7 mouse cellular contexts compared by ENCODE assay signal in the genomic region with DNA sequence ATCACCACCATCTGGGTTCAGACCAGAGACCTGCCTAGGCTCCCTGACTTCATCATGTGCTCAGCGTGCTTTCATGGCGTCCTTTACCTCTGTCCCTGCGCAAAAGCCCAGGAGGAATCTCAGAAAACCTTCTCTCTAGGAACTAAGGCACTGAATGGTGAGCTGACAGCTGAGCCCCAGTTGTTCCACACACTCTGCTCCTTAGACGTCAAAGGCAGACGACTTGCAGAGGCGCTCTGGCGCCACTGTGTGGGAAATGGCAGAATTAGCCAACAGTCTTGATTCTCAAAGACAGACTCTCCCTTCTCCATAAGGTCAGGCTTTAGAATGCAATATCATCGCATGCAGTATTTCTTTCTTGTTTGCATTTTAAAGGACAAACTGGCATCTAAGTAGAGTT. TPM values are rescaled to one million over a fixed set of nuclear protein-coding genes. Genes with fewer than 3 reads are reported as not detected.
DNase-seq lines count a peak whose midpoint lies in the region; ATAC-seq and TF ChIP-seq lines count a peak whose summit lies in the region.

No protein-coding gene starts in this region.

- no peaks in the 10 kb centered on the region for H3K9me3 ChIP-seq in ES-Bruce4 (replicated peaks; ENCODE audit: control insufficient read depth, insufficient read depth, low read length, poor library complexity, severe bottlenecking)
- no peaks in the 10 kb centered on the region for H3K9me3 ChIP-seq in forebrain, embryonic 11.5 days (ENCODE audit: control insufficient read depth, low read length)
- H3K9me3 ChIP-seq in hindbrain, embryonic 16.5 days (ENCODE audit: control insufficient read depth, low read length), result no peaks in the 10 kb centered on the region

- 25% methylated on average over 8 of the region's 8 CpGs for WGBS in forebrain, embryonic 11.5 days
- WGBS in hindbrain, embryonic 16.5 days, result 17% methylated on average over 8 of the region's 8 CpGs

- ATAC-seq in forebrain, embryonic 11.5 days (replicated peaks; ENCODE audit: low FRiP score), result no peak
- peak; percentile 80 for ATAC-seq in hindbrain, embryonic 16.5 days
- ATAC-seq in megakaryocyte, adult 5-6 weeks (ENCODE audit: poor library complexity, severe bottlenecking), result peak; percentile 67

- no peak overlapping the region for H3K4me2 ChIP-seq in forebrain, embryonic 11.5 days (ENCODE audit: low read depth, low read length, severe bottlenecking)
- no peak overlapping the region for H3K4me2 ChIP-seq in hindbrain, embryonic 16.5 days (ENCODE audit: low read length)

- TF ChIP-seq CTCF in ES-Bruce4 (IDR thresholded peaks at IDR 0.05; ENCODE audit: low read depth, low read length), result peak; percentile 93

- no peak for TF ChIP-seq POLR2A in ES-Bruce4 (IDR thresholded peaks at IDR 0.05; ENCODE audit: insufficient read depth, low read length)

- no peaks in the 10 kb centered on the region for H3K36me3 ChIP-seq in ES-Bruce4 (ENCODE audit: control insufficient read depth, insufficient read depth, low read length, poor library complexity, severe bottlenecking)
- no peaks in the 10 kb centered on the region; the same call in 1 of the 2 replicates for H3K36me3 ChIP-seq in forebrain, embryonic 11.5 days (ENCODE audit: control insufficient read depth, insufficient read depth, low read length)
- H3K36me3 ChIP-seq in hindbrain, embryonic 16.5 days (ENCODE audit: control insufficient read depth, insufficient read depth, low read length), result peaks cover 6% of the 10 kb centered on the region

- no peak for TF ChIP-seq EP300 in ES-Bruce4 (IDR thresholded peaks at IDR 0.05; ENCODE audit: insufficient read depth, low read depth, low read length)

- no peaks in the 10 kb centered on the region for H3K27me3 ChIP-seq in ES-Bruce4 (ENCODE audit: control insufficient read depth, insufficient read depth, low read length, poor library complexity, severe bottlenecking)
- H3K27me3 ChIP-seq in forebrain, embryonic 11.5 days (ENCODE audit: control insufficient read depth, insufficient read depth, low read length), result no peaks in the 10 kb centered on the region
- no peaks in the 10 kb centered on the region for H3K27me3 ChIP-seq in hindbrain, embryonic 16.5 days (replicated peaks; ENCODE audit: control insufficient read depth, insufficient read depth, low read length)

- no peak overlapping the region for H3K4me3 ChIP-seq in ES-Bruce4 (ENCODE audit: low read depth, low read length)
- H3K4me3 ChIP-seq in forebrain, embryonic 11.5 days (ENCODE audit: low read depth, low read length), result no peak overlapping the region
- no peak overlapping the region for H3K4me3 ChIP-seq in hindbrain, embryonic 16.5 days (ENCODE audit: low read length)

- DNase-seq in adrenal gland, adult 2 months, result peak; percentile 61
- peak; percentile 73 for DNase-seq in forebrain, embryonic 11.5 days (ENCODE audit: low spot score)
- DNase-seq in left cerebral cortex, adult 11 months (ENCODE audit: low spot score), result peak; percentile 34
- peak; percentile 70 for DNase-seq in right cerebral cortex, postnatal 14 days

- H3K9ac ChIP-seq in ES-Bruce4 (ENCODE audit: low read depth, poor library complexity, severe bottlenecking), result no peak overlapping the region
- H3K9ac ChIP-seq in forebrain, embryonic 11.5 days (ENCODE audit: low read length), result no peak overlapping the region
- no peak overlapping the region for H3K9ac ChIP-seq in hindbrain, embryonic 16.5 days (ENCODE audit: low read depth, low read length)

- no peak overlapping the region for H3K27ac ChIP-seq in ES-Bruce4 (ENCODE audit: insufficient read depth, low read length)
- no peak overlapping the region for H3K27ac ChIP-seq in forebrain, embryonic 11.5 days (ENCODE audit: low read depth, low read length)
- H3K27ac ChIP-seq in hindbrain, embryonic 16.5 days (ENCODE audit: low read depth, low read length), result no peak overlapping the region

- no peaks in the 10 kb centered on the region for H3K4me1 ChIP-seq in ES-Bruce4 (ENCODE audit: control insufficient read depth, insufficient read depth, low read length)
- H3K4me1 ChIP-seq in forebrain, embryonic 11.5 days (replicated peaks; ENCODE audit: control insufficient read depth, insufficient read depth, low read length), result no peaks in the 10 kb centered on the region
- H3K4me1 ChIP-seq in hindbrain, embryonic 16.5 days (ENCODE audit: control insufficient read depth, insufficient read depth, low read depth, low read length), result no peaks in the 10 kb centered on the region

RNA-seq across cellular contexts. Expression of a gene that starts 9.6 kb away (rescaled TPM):
- 34.2 and 39.1 TPM in 2 replicates for polyA plus RNA-seq in ES-Bruce4 (2011; ENCODE audit: insufficient read depth, insufficient read length, low read depth, missing spikeins)
- total RNA-seq in adrenal gland, adult 2 months (2021), result 10 to 100 TPM; 16.8 to 19.8 TPM
- polyA plus RNA-seq in adrenal gland, adult 2 months (2012; rRNA removed), result 21.5 and 27.7 TPM in 2 replicates
- polyA plus RNA-seq in forebrain, embryonic 11.5 days (2014; fragmentation: Nextera tagmentation; extraction: Ambion mirVana), result 146 and 150 TPM in 2 replicates
- 197 and 201 TPM in 2 replicates for polyA plus RNA-seq in hindbrain, embryonic 16.5 days (2015; fragmentation: Nextera tagmentation; extraction: Ambion mirVana)
- total RNA-seq in megakaryocyte, adult 5-6 weeks (2015), result 20.6 and 28.6 TPM in 2 replicates
- 19.7 and 42.9 TPM in 2 replicates for total RNA-seq in megakaryocyte, adult 5-6 weeks (2017)

RNA-seq across cellular contexts. Expression of a gene that starts 13.3 kb away (rescaled TPM):
- polyA plus RNA-seq in ES-Bruce4 (2011; ENCODE audit: insufficient read depth, insufficient read length, low read depth, missing spikeins), result 0.73 TPM in 1 of 2 replicates, not detected in the other
- not detected for total RNA-seq in adrenal gland, adult 2 months (2021)
- 0.18 and 0.31 TPM in 2 replicates for polyA plus RNA-seq in adrenal gland, adult 2 months (2012; rRNA removed)
- not detected in 2 replicates for polyA plus RNA-seq in forebrain, embryonic 11.5 days (2014; fragmentation: Nextera tagmentation; extraction: Ambion mirVana)
- 0.20 and 0.46 TPM in 2 replicates for polyA plus RNA-seq in hindbrain, embryonic 16.5 days (2015; fragmentation: Nextera tagmentation; extraction: Ambion mirVana)
- not detected in 2 replicates for total RNA-seq in megakaryocyte, adult 5-6 weeks (2015)
- not detected in 2 replicates for total RNA-seq in megakaryocyte, adult 5-6 weeks (2017)

RNA-seq across cellular contexts. Expression of a gene that starts 14.9 kb away (rescaled TPM):
- 0.37 and 0.52 TPM in 2 replicates for polyA plus RNA-seq in ES-Bruce4 (2011; ENCODE audit: insufficient read depth, insufficient read length, low read depth, missing spikeins)
- total RNA-seq in adrenal gland, adult 2 months (2021), result under 1 TPM; 0.07 to 0.32 TPM
- 0.10 and 0.25 TPM in 2 replicates for polyA plus RNA-seq in adrenal gland, adult 2 months (2012; rRNA removed)
- polyA plus RNA-seq in forebrain, embryonic 11.5 days (2014; fragmentation: Nextera tagmentation; extraction: Ambion mirVana), result 11.1 and 11.4 TPM in 2 replicates
- polyA plus RNA-seq in hindbrain, embryonic 16.5 days (2015; fragmentation: Nextera tagmentation; extraction: Ambion mirVana), result 0.33 and 0.70 TPM in 2 replicates
- total RNA-seq in megakaryocyte, adult 5-6 weeks (2015), result 4.4 and 10.0 TPM in 2 replicates
- total RNA-seq in megakaryocyte, adult 5-6 weeks (2017), result 3.7 and 8.2 TPM in 2 replicates

RNA-seq across cellular contexts. Expression of a gene that starts 27.8 kb away (rescaled TPM):
- 20.7 and 21.0 TPM in 2 replicates for polyA plus RNA-seq in ES-Bruce4 (2011; ENCODE audit: insufficient read depth, insufficient read length, low read depth, missing spikeins)
- 10 to 100 TPM; 22.4 to 26.4 TPM for total RNA-seq in adrenal gland, adult 2 months (2021)
- polyA plus RNA-seq in adrenal gland, adult 2 months (2012; rRNA removed), result 4.6 and 6.0 TPM in 2 replicates
- 37.3 and 37.8 TPM in 2 replicates for polyA plus RNA-seq in forebrain, embryonic 11.5 days (2014; fragmentation: Nextera tagmentation; extraction: Ambion mirVana)
- polyA plus RNA-seq in hindbrain, embryonic 16.5 days (2015; fragmentation: Nextera tagmentation; extraction: Ambion mirVana), result 23.3 and 24.5 TPM in 2 replicates
- total RNA-seq in megakaryocyte, adult 5-6 weeks (2015), result 2.1 and 4.5 TPM in 2 replicates
- total RNA-seq in megakaryocyte, adult 5-6 weeks (2017), result 2.9 and 6.6 TPM in 2 replicates

RNA-seq across cellular contexts. Expression of a gene that starts 28.0 kb away (rescaled TPM):
- 25.8 and 30.0 TPM in 2 replicates for polyA plus RNA-seq in ES-Bruce4 (2011; ENCODE audit: insufficient read depth, insufficient read length, low read depth, missing spikeins)
- total RNA-seq in adrenal gland, adult 2 months (2021), result 10 to 100 TPM; 23.2 to 27.5 TPM
- 53.2 and 76.6 TPM in 2 replicates for polyA plus RNA-seq in adrenal gland, adult 2 months (2012; rRNA removed)
- polyA plus RNA-seq in forebrain, embryonic 11.5 days (2014; fragmentation: Nextera tagmentation; extraction: Ambion mirVana), result 16.8 and 17.8 TPM in 2 replicates
- 8.3 and 11.3 TPM in 2 replicates for polyA plus RNA-seq in hindbrain, embryonic 16.5 days (2015; fragmentation: Nextera tagmentation; extraction: Ambion mirVana)
- 0.94 and 1.1 TPM in 2 replicates for total RNA-seq in megakaryocyte, adult 5-6 weeks (2015)
- total RNA-seq in megakaryocyte, adult 5-6 weeks (2017), result 3.3 and 3.5 TPM in 2 replicates
